Mouse (Mus musculus) liver, adult 2 months (tissue): ENCODE measurements at regions not wholly inside any gene's neighbourhood (a gene's known extent, or its start where the extent isn't known, plus 50 kb on each side); places are given as distances from the start of the nearest gene placed in this dataset.
A peak's percentile ranks its signal among the peaks of the same experiment; 100 is the strongest.

ENCODE experiments used
- DNase-seq: peaks from one replicate; pipeline ENCODE4 v3.0.0-alpha.2; 2011; ENCODE audit warnings: low read depth, low spot score; ENCODE audit errors: extremely low read depth
- H3K27ac ChIP-seq: fragments of 200-500 bp; replicated peaks from 2 replicates; pipeline ENCODE4 v1.5.1; 2012; ENCODE audit warnings: low read depth, mild to moderate bottlenecking, control low read depth, inconsistent platforms, low read length; ENCODE audit not compliant: insufficient read depth
- H3K27me3 ChIP-seq: fragments of 200-500 bp; 2 replicates; pipeline ENCODE4 v1.6.1; 2012; ENCODE audit warnings: mild to moderate bottlenecking, moderate library complexity, low read length, inconsistent platforms; ENCODE audit not compliant: control insufficient read depth, insufficient read depth
- H3K36me3 ChIP-seq: fragments of 200-500 bp; 2 replicates; pipeline ENCODE4 v1.6.1; 2012; ENCODE audit warnings: low read length, inconsistent platforms; ENCODE audit not compliant: control insufficient read depth, insufficient read depth
- H3K4me1 ChIP-seq: fragments of 200-500 bp; 2 replicates; pipeline ENCODE4 v1.6.1; 2011; ENCODE audit warnings: low read length; ENCODE audit not compliant: control insufficient read depth, insufficient read depth
- H3K4me3 ChIP-seq: fragments of 200-500 bp; 2 replicates; pipeline ENCODE4 v1.5.1; 2011; ENCODE audit warnings: low read depth, mild to moderate bottlenecking, control low read depth, low read length, moderate library complexity; ENCODE audit not compliant: insufficient read depth
- H3K79me2 ChIP-seq: fragments of 200-500 bp; 2 replicates; pipeline ENCODE4 v1.6.1; 2012; ENCODE audit warnings: inconsistent platforms, mild to moderate bottlenecking, low read length, moderate library complexity; ENCODE audit not compliant: control insufficient read depth, insufficient read depth
- H3K9ac ChIP-seq: fragments of 200-500 bp; 2 replicates; pipeline ENCODE4 v1.6.1; 2012; ENCODE audit warnings: low read depth, mild to moderate bottlenecking, control low read depth, inconsistent platforms, low read length
- CTCF ChIP-seq: fragments of 200-500 bp; IDR thresholded peaks from 2 replicates; pipeline ENCODE4 v1.5.1; 2011; ENCODE audit warnings: low read depth, low read length, control low read depth
- POLR2A ChIP-seq: fragments of 200-500 bp; IDR thresholded peaks from 2 replicates; pipeline ENCODE4 v1.6.1; 2011; ENCODE audit warnings: low read length, control low read depth; ENCODE audit not compliant: insufficient read depth; ENCODE audit errors: extremely low read depth
- WGBS: fragments of 180-500 bp; shearing (Covaris S2); methylation state at CpG from one replicate; pipeline ENCODE4 v1.1.7; 2018; 5-methylcytosine and 5-hydroxymethylcytosine counted together

- TF ChIP-seq POLR2A, result no peak
- TF ChIP-seq CTCF, result no peak
- Histone ChIP-seq H3K79me2 (no peaks in the 10 kb centered on the region), H3K27me3 (no peaks in the 10 kb centered on the region), H3K4me3 (no peak overlapping the region), H3K27ac (no peak overlapping the region), H3K9ac (no peak overlapping the region), H3K4me1 (no peaks in the 10 kb centered on the region), H3K36me3 (no peaks in the 10 kb centered on the region)
- WGBS, result 48% methylated on average over 2 of the region's 2 CpGs
- DNase-seq, result no peak
These were observed 548.0 kb upstream of the Klf6 start for GRCm38 (mm10) chr13:5313297-5313696.

GRCm38 (mm10) chr13:5315011-5315410 lies 546.3 kb upstream of the Klf6 start:
- Histone ChIP-seq H3K9ac (no peak overlapping the region), H3K27me3 (no peaks in the 10 kb centered on the region), H3K27ac (no peak overlapping the region), H3K79me2 (no peaks in the 10 kb centered on the region), H3K4me1 (no peaks in the 10 kb centered on the region), H3K36me3 (no peaks in the 10 kb centered on the region), H3K4me3 (no peak overlapping the region)
- WGBS, result 70% methylated on average over 1 of the region's 1 CpGs
- no peak for DNase-seq
- no peak for TF ChIP-seq POLR2A
- no peak for TF ChIP-seq CTCF

GRCm38 (mm10) chr13:5317941-5318856 lies 543.1 kb upstream of the Klf6 start:
- WGBS, result 75% methylated on average over 5 of the region's 5 CpGs
- Histone ChIP-seq H3K4me1 (no peaks in the 10 kb centered on the region), H3K9ac (no peak overlapping the region), H3K27ac (no peak overlapping the region), H3K27me3 (no peaks in the 10 kb centered on the region), H3K79me2 (no peaks in the 10 kb centered on the region), H3K36me3 (no peaks in the 10 kb centered on the region), H3K4me3 (no peak overlapping the region)
- TF ChIP-seq CTCF (no peak), POLR2A (no peak)
- DNase-seq, result no peak

- H3K79me2 ChIP-seq, result no peaks in the 10 kb centered on the region
- H3K4me3 ChIP-seq, result no peak overlapping the region
- WGBS, result 67% methylated on average over 4 of the region's 4 CpGs
- H3K27ac ChIP-seq, result no peak overlapping the region
- H3K27me3 ChIP-seq, result no peaks in the 10 kb centered on the region
- TF ChIP-seq POLR2A (no peak), CTCF (no peak)
- H3K4me1 ChIP-seq, result no peaks in the 10 kb centered on the region
- no peak overlapping the region for H3K9ac ChIP-seq
- H3K36me3 ChIP-seq, result no peaks in the 10 kb centered on the region
- DNase-seq, result peak; percentile 10
These were observed 515.6 kb upstream of the Klf6 start for GRCm38 (mm10) chr13:5345712-5346111.

GRCm38 (mm10) chr13:5347503-5348469 lies 513.5 kb upstream of the Klf6 start:
- Histone ChIP-seq H3K4me1 (no peaks in the 10 kb centered on the region), H3K4me3 (no peak overlapping the region), H3K9ac (no peak overlapping the region), H3K36me3 (no peaks in the 10 kb centered on the region), H3K27me3 (no peaks in the 10 kb centered on the region), H3K27ac (no peak overlapping the region), H3K79me2 (no peaks in the 10 kb centered on the region)
- no peak for TF ChIP-seq POLR2A
- no peak for TF ChIP-seq CTCF
- no peak for DNase-seq
- 68% methylated on average over 6 of the region's 6 CpGs for WGBS
